Mouse (Mus musculus): Measurements from ENCODE around the gene Xpot. TPM values are rescaled to one million over a fixed set of nuclear protein-coding genes. Genes with fewer than 3 reads are reported as not detected.

Xpot gene
- polyA plus RNA-seq, 1 experiment from 2014 or later: 28.7 TPM

Small RNAs within 50 kb of the gene (microRNA-seq; reads per million reads assigned to microRNA genes)
- not detected for gene Gm24330

Other genes starting within 250 kb of the Xpot start
- gene Rassf3, start 150.0 kb downstream of the Xpot start, polyA plus RNA-seq (2014; fragmentation: Nextera tagmentation; extraction: Ambion mirVana): 25.1 and 25.3 TPM in 2 replicates
- 24.7 and 26.4 TPM in 2 replicates for gene Tbk1, start 39.5 kb downstream of the Xpot start, polyA plus RNA-seq (2014; fragmentation: Nextera tagmentation; extraction: Ambion mirVana)
- not detected in 2 replicates for gene D930020B18Rik, start 15.3 kb upstream of the Xpot start, polyA plus RNA-seq (2014; fragmentation: Nextera tagmentation; extraction: Ambion mirVana)
- 2.5 and 2.7 TPM in 2 replicates for gene BC048403, start 113.6 kb upstream of the Xpot start, polyA plus RNA-seq (2014; fragmentation: Nextera tagmentation; extraction: Ambion mirVana)

All from heart, embryonic 14.5 days (tissue).